Mouse (Mus musculus) liver, embryonic 14.5 days (tissue): ENCODE measurements at regions not wholly inside any gene's neighbourhood (a gene's known extent, or its start where the extent isn't known, plus 50 kb on each side); places are given as distances from the start of the nearest gene placed in this dataset.

Experiments used
- CTCF ChIP-seq: IDR thresholded peaks from 2 replicates; pipeline ENCODE4 v1.5.1; 2016; ENCODE audit warnings: antibody characterized with exemption, low read depth, control low read depth
- EP300 ChIP-seq: IDR thresholded peaks from 2 replicates; pipeline ENCODE4 v1.6.1; 2016; ENCODE audit warnings: antibody characterized with exemption, low read depth

GRCm38 (mm10) chr10:117556027-117556789 lies 73.1 kb upstream of the Cpm start:
- TF ChIP-seq CTCF (no peak), EP300 (no peak)
